Mouse (Mus musculus): Measurements from ENCODE around the gene Rnf2.

DNA sequence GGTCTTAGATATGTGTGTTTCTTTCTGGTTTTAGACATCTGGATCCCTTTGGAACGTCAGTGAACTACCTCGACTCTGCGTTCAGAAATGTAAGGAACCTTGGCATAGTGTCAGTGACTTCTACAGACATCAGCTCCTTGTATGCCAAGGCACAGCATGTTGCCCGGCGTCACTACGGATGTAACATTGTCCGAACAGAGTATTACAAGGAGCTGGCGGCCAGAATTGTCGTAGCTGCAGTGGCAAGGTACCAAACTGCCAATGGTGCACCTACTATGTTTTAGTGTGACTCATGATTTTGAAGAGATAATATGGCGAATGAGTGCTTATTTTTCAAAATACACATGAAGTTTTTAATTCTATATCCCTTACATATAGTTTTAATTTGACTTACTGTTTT is 50.9 kb downstream of the Rnf2 start:
- TF ChIP-seq CTCF (IDR thresholded peaks at IDR 0.05; ENCODE audit: insufficient read depth, low read length) (no peak), POLR2A (IDR thresholded peaks at IDR 0.05; ENCODE audit: borderline replicate concordance, extremely low read depth, low read depth, low read length) (no peak)

Measured in lung, adult 2 months (tissue).